Mouse (Mus musculus) heart, adult 11 months (tissue): ENCODE measurements around the gene Serbp1.

Source experiments
- DNase-seq: peaks from one replicate; pipeline ENCODE4 v3.0.0; 2022

Gene Serbp1

GRCm38 (mm10) chr6:67235649-67236048, 2.3 kb upstream of the Serbp1 start:
- DNase-seq = peak; percentile 5

DNA sequence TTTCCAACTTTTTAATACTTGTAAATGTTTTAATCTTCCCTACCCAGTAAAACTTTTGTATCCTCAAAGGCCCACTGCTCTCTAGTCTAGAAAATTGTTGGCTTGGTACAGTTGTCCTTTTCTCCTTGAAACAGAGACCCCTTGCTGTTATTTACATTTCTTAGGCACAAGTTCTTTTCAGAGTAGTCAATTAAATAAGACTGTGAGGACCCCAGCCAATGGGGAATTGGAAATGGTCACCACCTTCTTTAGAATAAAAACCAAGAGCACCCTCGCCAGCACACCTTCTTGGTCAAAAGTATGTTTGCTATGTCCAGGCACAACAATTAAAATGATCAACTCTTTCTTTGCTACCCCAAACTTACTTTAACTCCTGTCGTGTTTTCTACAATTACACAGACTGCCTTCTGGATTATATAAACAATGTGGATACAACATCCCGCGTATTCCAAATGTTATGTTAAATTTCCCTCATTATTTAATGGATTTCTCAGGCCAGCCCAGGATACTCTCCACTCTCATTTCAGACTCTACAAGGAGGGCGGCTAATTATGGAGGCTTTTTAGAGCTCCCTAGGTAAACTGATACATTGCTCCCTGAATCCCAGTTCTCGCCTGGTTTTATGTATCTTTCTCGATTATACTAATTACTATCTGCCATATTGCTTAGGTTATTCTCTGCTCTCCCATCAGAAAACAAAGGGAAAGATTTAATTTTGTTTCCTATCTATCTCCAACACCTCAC, 1.3 kb upstream of the Serbp1 start:
- peak; percentile 22 for DNase-seq

DNA sequence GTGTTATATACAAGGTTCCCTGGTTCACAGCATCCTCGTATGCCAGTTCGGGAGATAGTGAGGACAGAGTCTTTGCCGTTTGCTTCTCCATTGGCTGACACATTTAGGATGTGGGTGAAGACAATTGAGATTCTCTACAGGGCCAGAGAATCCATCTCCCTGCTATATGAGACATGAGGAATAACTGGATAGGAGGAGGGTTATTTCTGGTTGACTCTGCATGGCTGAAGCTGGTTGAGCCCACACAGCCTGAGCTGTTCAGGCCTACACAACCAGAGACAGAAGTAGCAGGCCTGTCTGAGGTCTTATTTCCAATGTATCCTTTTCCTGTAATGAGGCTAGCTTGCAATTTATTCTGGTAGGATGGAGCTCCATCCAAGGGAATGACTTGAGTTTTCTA, 3.3 kb downstream of the Serbp1 start:
- DNase-seq = peak; percentile 5

DNA sequence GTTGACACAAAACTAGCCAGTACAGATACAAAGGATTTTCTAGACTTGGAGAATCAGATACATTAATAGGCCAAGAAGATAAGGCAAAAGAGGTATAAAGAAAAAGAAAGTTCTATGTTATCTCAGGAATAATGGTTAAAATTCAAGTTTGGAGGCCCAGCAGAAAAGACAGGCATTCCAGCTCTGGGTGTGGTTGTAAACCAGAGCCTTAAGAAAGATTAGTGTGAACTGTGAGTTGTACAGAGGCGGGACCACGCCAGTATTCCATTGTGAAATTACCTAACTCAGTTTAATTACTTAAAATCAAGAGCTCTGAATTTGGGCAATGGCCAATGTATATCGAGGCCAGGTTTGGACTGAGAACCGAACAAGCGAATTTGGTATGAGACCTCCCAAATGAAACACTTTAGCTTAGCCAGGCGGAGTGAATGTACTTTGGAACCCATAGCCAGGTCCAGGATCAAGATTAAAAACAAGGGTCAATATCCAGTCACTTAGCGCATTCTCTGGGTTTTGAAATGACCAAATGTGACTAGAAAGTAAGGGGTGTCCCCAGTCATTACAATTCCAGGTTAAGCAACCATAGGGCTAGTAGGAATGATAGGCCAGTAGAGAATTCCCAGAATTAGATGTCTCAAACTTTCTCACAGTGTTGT, 5.9 kb downstream of the Serbp1 start:
- DNase-seq = peak; percentile 74

GRCm38 (mm10) chr6:67244451-67244850, 6.5 kb downstream of the Serbp1 start:
- peak; percentile 44 for DNase-seq

DNA sequence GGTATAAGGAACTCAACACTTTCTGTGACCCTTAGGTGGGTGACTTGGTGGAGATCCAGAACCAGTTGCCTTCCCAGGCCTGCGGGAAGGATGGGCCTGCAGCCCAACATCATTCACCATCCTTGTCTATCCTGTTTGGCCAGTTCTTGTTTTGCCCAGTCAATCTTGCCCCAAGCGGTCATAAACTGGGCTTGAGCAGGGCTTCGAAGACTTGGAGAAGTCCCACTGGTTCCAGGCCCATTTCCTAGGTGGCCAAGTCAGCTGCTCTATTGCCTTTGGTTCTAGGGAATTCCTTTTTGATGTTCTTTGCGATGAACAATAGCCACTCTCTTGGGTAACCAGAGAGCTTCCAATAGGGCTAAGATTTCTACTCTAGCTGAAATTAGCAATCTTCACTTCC, 13.1 kb downstream of the Serbp1 start:
- DNase-seq = no peak

GRCm38 (mm10) chr6:67264935-67265334, 27.0 kb downstream of the Serbp1 start:
- DNase-seq = no peak

DNA sequence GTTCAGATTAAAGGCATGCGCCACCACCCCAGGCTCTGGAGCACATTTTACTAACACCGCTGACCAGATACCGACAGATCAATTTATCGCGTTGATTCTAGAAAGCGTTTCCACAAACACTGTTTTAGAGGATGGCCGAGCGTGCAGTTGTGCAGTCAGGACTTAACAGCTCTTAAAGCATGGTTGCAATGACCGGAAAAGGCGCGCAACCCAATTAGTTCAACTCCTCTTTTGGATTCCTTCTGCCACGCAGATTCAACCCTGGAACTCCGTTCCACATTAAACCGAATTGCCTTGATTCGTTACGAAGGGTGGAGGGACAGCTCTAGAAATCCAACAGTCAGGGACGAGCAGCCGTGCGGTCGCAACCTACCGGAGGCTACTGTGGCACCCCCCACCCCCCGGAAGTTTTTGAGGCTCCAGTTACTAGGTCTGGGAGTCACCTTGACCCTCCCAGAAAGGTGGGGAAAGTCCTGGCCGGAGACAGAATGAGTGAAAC, 28.2 kb downstream of the Serbp1 start:
- DNase-seq = no peak

DNA sequence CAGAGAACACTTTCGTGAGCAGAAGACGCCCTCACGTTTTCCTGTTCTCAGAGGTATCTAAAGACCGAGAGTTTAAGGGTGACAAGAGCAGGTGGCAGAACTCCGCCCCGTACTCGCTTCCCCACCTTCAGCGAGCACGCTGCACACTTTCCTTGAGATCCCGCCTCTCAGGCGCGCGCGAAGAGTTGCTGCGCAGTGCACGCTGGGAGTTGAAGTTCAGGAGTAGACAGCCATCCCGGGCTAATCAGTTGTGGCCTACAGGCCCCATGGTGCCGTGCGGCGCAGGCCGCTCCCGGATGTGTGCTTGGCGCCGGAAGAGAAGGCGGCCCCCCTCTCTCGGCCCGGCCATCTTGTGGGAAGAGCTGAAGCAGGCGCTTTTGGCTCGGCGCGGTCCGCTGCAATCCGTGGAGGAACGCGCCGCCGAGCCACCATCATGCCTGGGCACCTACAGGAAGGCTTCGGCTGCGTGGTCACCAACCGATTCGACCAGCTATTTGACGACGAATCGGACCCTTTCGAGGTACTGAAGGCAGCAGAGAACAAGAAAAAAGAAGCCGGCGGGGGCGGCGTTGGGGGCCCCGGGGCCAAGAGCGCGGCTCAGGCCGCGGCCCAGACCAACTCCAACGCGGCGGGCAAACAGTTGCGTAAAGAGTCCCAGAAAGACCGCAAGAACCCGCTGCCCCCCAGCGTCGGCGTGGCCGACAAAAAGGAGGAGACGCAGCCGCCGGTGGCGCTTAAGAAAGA, 28.9 kb downstream of the Serbp1 start:
- DNase-seq = peak; percentile 100

GRCm38 (mm10) chr6:67267408-67268244, 29.6 kb downstream of the Serbp1 start:
- DNase-seq = peak; percentile 91

DNA sequence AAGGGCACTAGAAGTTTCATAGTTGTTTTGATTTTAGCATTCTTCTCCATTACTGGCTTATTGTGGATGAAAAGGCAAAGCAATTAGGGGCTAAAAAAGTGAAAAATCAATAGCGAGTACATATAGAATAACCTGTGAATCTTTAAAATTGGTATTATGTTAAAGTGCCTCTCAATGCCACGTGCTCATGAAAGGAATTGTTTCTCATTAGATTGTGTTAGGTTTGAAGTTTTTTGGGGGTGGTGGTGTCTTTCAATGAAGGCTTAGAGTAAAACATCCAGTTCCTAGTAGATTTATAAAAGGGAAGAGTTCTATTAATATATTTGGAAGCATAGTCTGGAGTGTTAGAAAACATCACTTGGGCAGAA, 30.3 kb downstream of the Serbp1 start:
- no peak for DNase-seq

DNA sequence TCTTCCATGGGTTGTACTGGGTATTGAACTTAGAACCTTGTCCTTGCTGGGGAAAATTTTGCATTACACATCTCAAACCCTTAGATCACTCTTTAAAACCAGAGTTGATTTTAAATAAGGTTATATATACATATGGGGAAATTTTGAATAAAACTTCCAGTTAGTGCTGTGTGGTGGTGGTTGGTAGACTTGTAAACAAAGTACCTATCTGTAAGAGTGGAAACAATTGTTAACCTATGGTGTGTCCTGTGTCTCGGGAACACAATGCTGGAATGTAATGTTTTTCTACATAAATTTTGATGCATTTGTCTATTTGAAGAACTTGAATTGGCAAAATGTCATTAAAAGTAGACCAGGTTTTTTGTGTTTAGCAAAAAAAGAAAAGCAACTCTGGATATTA, 31.0 kb downstream of the Serbp1 start:
- no peak for DNase-seq

- DNase-seq = no peak
These were observed 31.5 kb downstream of the Serbp1 start for GRCm38 (mm10) chr6:67269459-67269858.

- DNase-seq = no peak
These were observed 40.0 kb downstream of the Serbp1 start for GRCm38 (mm10) chr6:67277944-67278343.

DNA sequence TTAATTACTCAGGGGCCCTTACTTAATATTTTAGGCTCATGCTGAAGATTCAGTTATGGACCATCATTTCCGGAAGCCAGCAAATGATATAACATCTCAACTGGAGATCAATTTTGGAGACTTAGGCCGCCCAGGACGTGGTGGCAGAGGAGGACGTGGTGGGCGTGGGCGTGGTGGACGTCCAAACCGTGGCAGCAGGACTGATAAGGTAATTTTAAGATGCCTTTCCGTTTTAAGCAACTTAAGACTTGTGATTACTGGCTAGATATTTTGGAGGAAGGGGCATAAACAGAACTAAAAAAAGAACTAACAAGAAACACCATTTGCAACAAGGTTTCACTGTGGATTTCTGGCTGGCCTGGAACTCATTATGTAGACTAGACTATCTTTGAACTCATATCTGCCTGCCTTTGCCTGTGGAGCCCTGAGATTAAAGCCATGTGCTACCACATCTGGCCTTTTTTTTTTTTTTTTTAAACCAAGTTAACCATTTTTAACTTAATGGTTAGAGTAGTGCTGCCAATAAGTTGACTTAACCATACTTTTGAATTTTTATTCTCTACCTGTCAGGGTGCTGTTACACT, 43.7 kb downstream of the Serbp1 start:
- no peak for DNase-seq

DNA sequence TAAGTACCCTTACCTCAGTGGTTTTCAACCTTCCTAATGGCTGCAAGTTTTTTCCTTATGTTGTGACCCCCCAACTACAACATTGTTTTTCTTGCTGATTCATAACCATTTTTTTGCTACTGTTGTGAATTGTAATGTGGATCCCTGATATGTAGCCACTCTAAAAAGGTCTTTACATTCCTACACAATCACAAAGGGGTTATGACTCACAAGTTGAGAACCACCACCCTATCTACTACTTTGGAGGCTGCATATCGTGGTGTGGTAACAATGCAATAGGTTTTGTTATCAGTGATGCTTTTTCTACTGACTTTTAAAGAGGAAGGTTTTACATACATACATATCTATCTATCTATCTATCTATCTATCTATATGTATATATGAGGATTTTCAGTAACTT, 44.9 kb downstream of the Serbp1 start:
- DNase-seq = no peak

GRCm38 (mm10) chr6:67292042-67292623, 54.2 kb downstream of the Serbp1 start:
- DNase-seq = no peak

DNA sequence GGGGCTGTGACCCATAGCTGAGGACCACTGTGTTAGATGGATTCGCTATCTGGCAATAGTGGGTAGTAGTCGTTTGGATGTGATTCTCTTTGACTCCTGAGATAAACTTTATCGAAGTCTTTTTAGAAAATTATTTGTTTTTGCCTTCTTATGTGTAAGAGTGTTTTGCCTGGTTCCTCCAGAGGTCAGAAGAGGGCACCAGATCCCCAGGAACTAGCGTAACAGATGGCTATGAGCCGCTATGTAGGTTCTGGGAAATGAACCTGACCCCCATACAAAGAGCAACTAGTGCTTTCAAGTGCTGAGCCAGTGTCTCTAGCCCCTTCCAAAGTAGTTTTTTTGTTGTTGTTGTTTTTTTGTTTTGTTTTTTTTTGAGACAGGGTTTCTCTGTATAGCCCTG, 58.1 kb downstream of the Serbp1 start:
- DNase-seq = no peak

DNA sequence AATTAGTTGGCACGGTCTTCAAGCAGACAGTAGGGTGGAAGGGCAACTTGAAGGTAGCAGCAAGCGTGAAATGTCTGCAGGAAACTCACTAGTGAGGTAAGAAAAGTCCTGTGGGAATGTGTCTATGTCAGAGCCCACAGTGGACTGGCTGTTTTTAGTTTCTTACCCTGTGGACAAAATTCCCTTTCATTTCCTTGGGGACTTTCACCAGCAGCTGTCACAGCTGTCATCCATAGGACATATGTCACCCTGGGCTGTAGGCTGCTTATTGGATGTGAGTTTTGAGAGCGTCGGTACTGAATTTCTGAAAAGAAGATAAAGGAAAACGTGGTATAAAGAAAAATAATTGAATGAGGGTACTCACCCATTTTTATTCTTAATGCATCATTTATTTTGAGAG, 60.8 kb downstream of the Serbp1 start:
- no peak for DNase-seq

DNA sequence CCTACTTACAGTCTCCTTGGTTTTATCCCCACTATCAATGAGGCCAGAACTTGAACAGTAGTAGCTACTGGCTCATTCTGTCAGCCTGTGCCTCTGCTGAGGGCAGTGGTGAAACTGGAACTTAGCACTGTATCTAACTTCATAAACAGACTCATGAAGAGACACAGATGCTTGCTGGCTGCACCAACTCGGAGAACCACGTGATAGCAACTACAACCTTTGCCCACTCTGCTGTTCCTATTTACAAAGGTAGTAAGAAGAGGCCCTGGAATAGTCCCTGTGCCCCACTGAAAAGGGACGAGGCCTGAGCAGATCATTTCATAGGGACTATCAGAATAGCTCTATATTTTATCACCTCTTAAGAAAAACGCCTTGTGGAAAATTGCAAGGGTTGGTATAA, 62.3 kb downstream of the Serbp1 start:
- DNase-seq = no peak

DNA sequence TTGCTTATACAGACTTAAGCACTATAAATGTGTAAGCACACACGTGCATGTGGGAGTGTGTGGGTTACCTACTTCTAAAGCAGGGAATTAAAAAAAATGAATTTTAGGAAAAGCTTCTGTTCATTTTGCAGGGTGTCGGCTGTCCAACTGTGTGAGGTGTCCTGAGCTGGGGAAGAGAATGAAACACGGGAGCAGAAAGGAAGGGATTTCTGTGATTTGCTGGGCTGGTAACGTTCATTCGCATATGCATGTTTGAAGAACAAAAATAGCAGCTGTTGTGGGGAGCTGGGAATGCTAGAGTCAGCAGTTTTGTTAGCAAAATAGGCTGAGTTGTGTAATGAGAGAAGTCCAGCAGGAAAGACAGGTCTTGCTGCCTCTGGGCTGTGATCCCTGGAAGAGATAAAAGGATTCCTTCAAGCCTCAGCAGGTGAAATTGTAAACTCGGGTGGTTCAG, 62.8 kb downstream of the Serbp1 start:
- DNase-seq = peak; percentile 80

DNA sequence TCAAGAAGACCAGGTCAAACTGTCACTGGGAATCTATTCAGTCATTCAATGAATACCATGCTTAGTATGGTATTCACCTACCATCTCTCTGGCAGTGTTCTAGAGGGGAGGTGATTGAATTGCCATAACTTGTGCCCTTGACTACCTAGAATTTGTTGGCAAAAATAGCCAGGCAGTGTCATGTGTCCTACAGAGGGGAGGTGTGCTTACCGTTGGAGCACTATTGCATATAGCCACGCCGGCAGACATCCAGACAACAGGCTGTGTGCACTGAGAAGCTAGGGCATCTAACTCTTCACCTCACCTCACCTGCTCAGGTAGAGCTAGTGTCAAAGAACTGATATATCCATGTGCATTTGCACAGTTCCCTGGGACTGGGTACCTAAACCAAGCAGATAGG, 63.3 kb downstream of the Serbp1 start:
- DNase-seq = peak; percentile 83
